Mouse (Mus musculus) heart, adult 2 months (tissue): ENCODE results near the gene Slc39a11.

Experiments used
- CTCF ChIP-seq: fragments of 200-600 bp; IDR thresholded peaks from 2 replicates; pipeline ENCODE4 v1.8.1; 2022; ENCODE audit warnings: antibody characterized with exemption, mild to moderate bottlenecking, moderate library complexity
- POLR2A ChIP-seq: fragments of 200-500 bp; IDR thresholded peaks from 2 replicates; pipeline ENCODE4 v1.6.1; 2011; ENCODE audit warnings: mild to moderate bottlenecking, low read depth, low read length, control low read depth; ENCODE audit not compliant: insufficient read depth

GRCm38 (mm10) chr11:113534341-113534740 is 115.5 kb downstream of the Slc39a11 start:
- TF ChIP-seq POLR2A = no peak
- no peak for TF ChIP-seq CTCF
